In genomic region chr1:157655446-157655845, GRCm38 (mm10) we compare ENCODE assay signal across 18 mouse cellular contexts.
DNase-seq lines count a peak whose midpoint lies in the region; ATAC-seq lines count a peak whose summit lies in the region.
"Had no signal": no experiment of that assay in that cellular context is flagged by ENCODE, and none has a peak within 500 bp of the region (broad histone marks: within the 10 kb centered on the region; RNA-seq: fewer than 3 reads in every experiment).

No protein-coding gene starts in this region.

- H3K9me3 ChIP-seq in neural tube, embryonic 15.5 days (replicated peaks), result no peaks in the 10 kb centered on the region
- H3K9me3 ChIP-seq: forebrain, embryonic 13.5 days; liver, embryonic 12.5 days; lung, embryonic 15.5 days; midbrain, embryonic 15.5 days; stomach, embryonic 15.5 days had no signal

- no peak overlapping the region for H3K9ac ChIP-seq in neural tube, embryonic 15.5 days (replicated peaks)
- H3K9ac ChIP-seq: forebrain, embryonic 13.5 days; liver, embryonic 12.5 days; lung, embryonic 15.5 days; midbrain, embryonic 15.5 days; stomach, embryonic 15.5 days had no signal

- peak overlapping the region; percentile 10 for H3K27ac ChIP-seq in neural tube, embryonic 15.5 days (replicated peaks)
- H3K27ac ChIP-seq: forebrain, embryonic 13.5 days; liver, embryonic 12.5 days; lung, embryonic 15.5 days; midbrain, embryonic 15.5 days; stomach, embryonic 15.5 days had no signal

- WGBS in neural tube, embryonic 15.5 days, result 54% methylated on average over 4 of the region's 4 CpGs

- H3K36me3 ChIP-seq in neural tube, embryonic 15.5 days, result no peaks in the 10 kb centered on the region
- H3K36me3 ChIP-seq: liver, embryonic 12.5 days; lung, embryonic 15.5 days; midbrain, embryonic 15.5 days; stomach, embryonic 15.5 days had no signal

- no peak for ATAC-seq in neural tube, embryonic 15.5 days (ENCODE audit: low FRiP score)
- ATAC-seq: forebrain, embryonic 13.5 days; liver, embryonic 12.5 days; midbrain, embryonic 15.5 days had no signal

- DNase-seq in neural tube, embryonic 10.5 days (ENCODE audit: extremely low spot score, low spot score), result no peak
- DNase-seq in frontal cortex, postnatal 36 days (ENCODE audit: low spot score in 2 of 2), result peak; percentile 35 to 63
- DNase-seq in layer of hippocampus, postnatal 36 days, result peak; percentile 7 to 10
- no peak for DNase-seq in adrenal gland, adult 2 months
- DNase-seq in cerebellum, adult 18-20 months, result no peak
- no peak for DNase-seq in thymus, postnatal 0 days (ENCODE audit: low spot score)
- DNase-seq: cerebellum, adult 2 months; embryo, embryonic 11 days; heart, postnatal 14 days; kidney, adult 9 months; spleen, adult 18-20 months; thymus, postnatal 25 days had no signal

- H3K4me3 ChIP-seq in neural tube, embryonic 15.5 days (replicated peaks), result no peak overlapping the region
- H3K4me3 ChIP-seq: forebrain, embryonic 13.5 days; liver, embryonic 12.5 days; lung, embryonic 15.5 days; midbrain, embryonic 15.5 days; stomach, embryonic 15.5 days had no signal

- no peak overlapping the region for H3K4me2 ChIP-seq in neural tube, embryonic 15.5 days
- H3K4me2 ChIP-seq: forebrain, embryonic 13.5 days; liver, embryonic 12.5 days; lung, embryonic 15.5 days; midbrain, embryonic 15.5 days; stomach, embryonic 15.5 days had no signal

- H3K27me3 ChIP-seq in neural tube, embryonic 15.5 days (replicated peaks), result no peaks in the 10 kb centered on the region
- H3K27me3 ChIP-seq: forebrain, embryonic 13.5 days; liver, embryonic 12.5 days; lung, embryonic 15.5 days; midbrain, embryonic 15.5 days; stomach, embryonic 15.5 days had no signal

- H3K4me1 ChIP-seq in neural tube, embryonic 15.5 days, result no peaks in the 10 kb centered on the region
- H3K4me1 ChIP-seq: liver, embryonic 12.5 days; lung, embryonic 15.5 days; midbrain, embryonic 15.5 days; stomach, embryonic 15.5 days had no signal

Comparison
In these comparisons a context has a peak if more than half of its experiments do, and no peak if none do; other contexts are left out.
1. DNase-seq: peak in frontal cortex, postnatal 36 days (2 of 2) and layer of hippocampus, postnatal 36 days (2 of 2); none in neural tube, embryonic 10.5 days (single experiment), adrenal gland, adult 2 months (single experiment), cerebellum, adult 18-20 months (0 of 2) and thymus, postnatal 0 days (single experiment).